Mouse (Mus musculus): ENCODE results near the gene Fpr2. TPM values are rescaled to one million over a fixed set of nuclear protein-coding genes. Genes with fewer than 3 reads are reported as not detected.

Gene Fpr2
- polyA plus RNA-seq, 1 experiment from 2014 or later: 0.23 TPM

- Histone ChIP-seq H3K4me3 (ENCODE audit: low read depth, low read length) (peak overlapping the region; percentile 32), H3K27me3 (ENCODE audit: control insufficient read depth, insufficient read depth, low read depth, low read length) (no peaks in the 10 kb centered on the region), H3K4me2 (ENCODE audit: low read length) (peak overlapping the region; percentile 40), H3K9ac (ENCODE audit: low read depth, low read length) (peak overlapping the region; percentile 59), H3K9me3 (replicated peaks; ENCODE audit: control insufficient read depth, low read length, poor library complexity, severe bottlenecking) (no peaks in the 10 kb centered on the region), H3K4me1 (ENCODE audit: control insufficient read depth, insufficient read depth, low read length) (no peaks in the 10 kb centered on the region), H3K36me3 (ENCODE audit: control insufficient read depth, insufficient read depth, low read length) (no peaks in the 10 kb centered on the region), H3K27ac (ENCODE audit: low read length) (no peak overlapping the region)
- 23% methylated on average over 55 of the region's 55 CpGs for WGBS
- ATAC-seq: peak; percentile 66
Observed at GRCm38 (mm10) chr17:17849906-17850712, 37.5 kb upstream of the Fpr2 start.

GRCm38 (mm10) chr17:17855064-17855838 is 32.4 kb upstream of the Fpr2 start, which contains the start of gene Has1:
Gene Has1, minus strand, starts transcription at chr17:17855205.
- Histone ChIP-seq H3K9ac (ENCODE audit: low read depth, low read length) (no peak within 1 kb of the TSS), H3K4me2 (ENCODE audit: low read length) (no peak within 1 kb of the TSS), H3K27ac (ENCODE audit: low read length) (no peak within 1 kb of the TSS), H3K36me3 (ENCODE audit: control insufficient read depth, insufficient read depth, low read length) (no peaks in the 10 kb centered on the region), H3K9me3 (replicated peaks; ENCODE audit: control insufficient read depth, low read length, poor library complexity, severe bottlenecking) (no peaks in the 10 kb centered on the region), H3K4me3 (ENCODE audit: low read depth, low read length) (no peak within 1 kb of the TSS), H3K4me1 (ENCODE audit: control insufficient read depth, insufficient read depth, low read length) (no peaks in the 10 kb centered on the region), H3K27me3 (ENCODE audit: control insufficient read depth, insufficient read depth, low read depth, low read length) (no peaks in the 10 kb centered on the region)
- 59% methylated on average over 8 of the region's 8 CpGs for WGBS
- ATAC-seq: no peak

- no peak for ATAC-seq
- H3K4me3 ChIP-seq (ENCODE audit: low read depth, low read length): no peak overlapping the region
- 96% methylated on average over 1 of the region's 1 CpGs for WGBS
Observed at GRCm38 (mm10) chr17:17856612-17857011, 31.0 kb upstream of the Fpr2 start.

GRCm38 (mm10) chr17:17857446-17857845 is 30.2 kb upstream of the Fpr2 start:
- no peaks in the 10 kb centered on the region for H3K4me1 ChIP-seq (ENCODE audit: control insufficient read depth, insufficient read depth, low read length)
- H3K9me3 ChIP-seq (replicated peaks; ENCODE audit: control insufficient read depth, low read length, poor library complexity, severe bottlenecking): no peaks in the 10 kb centered on the region
- H3K27ac ChIP-seq (ENCODE audit: low read length): no peak overlapping the region
- ATAC-seq: no peak
- 92% methylated on average over 1 of the region's 1 CpGs for WGBS
- no peak overlapping the region for H3K4me2 ChIP-seq (ENCODE audit: low read length)
- H3K27me3 ChIP-seq (ENCODE audit: control insufficient read depth, insufficient read depth, low read depth, low read length): no peaks in the 10 kb centered on the region
- no peak overlapping the region for H3K9ac ChIP-seq (ENCODE audit: low read depth, low read length)
- H3K4me3 ChIP-seq (ENCODE audit: low read depth, low read length): no peak overlapping the region
- H3K36me3 ChIP-seq (ENCODE audit: control insufficient read depth, insufficient read depth, low read length): no peaks in the 10 kb centered on the region

More at GRCm38 (mm10) chr17:17856612-17857011, 31.0 kb upstream of the Fpr2 start:
- H3K27ac ChIP-seq (ENCODE audit: low read length): no peak overlapping the region
- H3K9ac ChIP-seq (ENCODE audit: low read depth, low read length): no peak overlapping the region
- no peaks in the 10 kb centered on the region for H3K36me3 ChIP-seq (ENCODE audit: control insufficient read depth, insufficient read depth, low read length)
- H3K9me3 ChIP-seq (replicated peaks; ENCODE audit: control insufficient read depth, low read length, poor library complexity, severe bottlenecking): no peaks in the 10 kb centered on the region
- H3K4me2 ChIP-seq (ENCODE audit: low read length): no peak overlapping the region
- H3K27me3 ChIP-seq (ENCODE audit: control insufficient read depth, insufficient read depth, low read depth, low read length): no peaks in the 10 kb centered on the region
- H3K4me1 ChIP-seq (ENCODE audit: control insufficient read depth, insufficient read depth, low read length): no peaks in the 10 kb centered on the region

GRCm38 (mm10) chr17:17860110-17860509 is 27.5 kb upstream of the Fpr2 start:
- Histone ChIP-seq H3K36me3 (ENCODE audit: control insufficient read depth, insufficient read depth, low read length) (0 out of 2 replicates have a peak, but pooled peaks cover 2% of the 10 kb centered on the region), H3K9me3 (replicated peaks; ENCODE audit: control insufficient read depth, low read length, poor library complexity, severe bottlenecking) (no peaks in the 10 kb centered on the region), H3K27me3 (ENCODE audit: control insufficient read depth, insufficient read depth, low read depth, low read length) (no peaks in the 10 kb centered on the region), H3K27ac (ENCODE audit: low read length) (no peak overlapping the region), H3K4me2 (ENCODE audit: low read length) (no peak overlapping the region), H3K4me3 (ENCODE audit: low read depth, low read length) (no peak overlapping the region), H3K9ac (ENCODE audit: low read depth, low read length) (no peak overlapping the region), H3K4me1 (ENCODE audit: control insufficient read depth, insufficient read depth, low read length) (no peaks in the 10 kb centered on the region)
- ATAC-seq: no peak
- 94% methylated on average over 3 of the region's 3 CpGs for WGBS

- Histone ChIP-seq H3K9ac (ENCODE audit: low read depth, low read length) (no peak overlapping the region), H3K4me2 (ENCODE audit: low read length) (no peak overlapping the region), H3K27me3 (ENCODE audit: control insufficient read depth, insufficient read depth, low read depth, low read length) (no peaks in the 10 kb centered on the region), H3K36me3 (ENCODE audit: control insufficient read depth, insufficient read depth, low read length) (0 out of 2 replicates have a peak, but pooled peaks cover 2% of the 10 kb centered on the region), H3K27ac (ENCODE audit: low read length) (no peak overlapping the region), H3K9me3 (replicated peaks; ENCODE audit: control insufficient read depth, low read length, poor library complexity, severe bottlenecking) (no peaks in the 10 kb centered on the region), H3K4me3 (ENCODE audit: low read depth, low read length) (no peak overlapping the region), H3K4me1 (ENCODE audit: control insufficient read depth, insufficient read depth, low read length) (no peaks in the 10 kb centered on the region)
- WGBS: 67% methylated on average over 1 of the region's 1 CpGs
- no peak for ATAC-seq
Observed at GRCm38 (mm10) chr17:17862360-17862759, 25.3 kb upstream of the Fpr2 start.

GRCm38 (mm10) chr17:17865168-17865567 is 22.5 kb upstream of the Fpr2 start:
- Histone ChIP-seq H3K9ac (ENCODE audit: low read depth, low read length) (no peak overlapping the region), H3K4me1 (ENCODE audit: control insufficient read depth, insufficient read depth, low read length) (no peaks in the 10 kb centered on the region), H3K27ac (ENCODE audit: low read length) (no peak overlapping the region), H3K9me3 (replicated peaks; ENCODE audit: control insufficient read depth, low read length, poor library complexity, severe bottlenecking) (no peaks in the 10 kb centered on the region), H3K4me2 (ENCODE audit: low read length) (no peak overlapping the region), H3K36me3 (ENCODE audit: control insufficient read depth, insufficient read depth, low read length) (0 out of 2 replicates have a peak, but pooled peaks cover 2% of the 10 kb centered on the region), H3K4me3 (ENCODE audit: low read depth, low read length) (no peak overlapping the region), H3K27me3 (ENCODE audit: control insufficient read depth, insufficient read depth, low read depth, low read length) (no peaks in the 10 kb centered on the region)
- no peak for ATAC-seq
- 64% methylated on average over 2 of the region's 2 CpGs for WGBS

- H3K9ac ChIP-seq (ENCODE audit: low read depth, low read length): no peak overlapping the region
- no peak overlapping the region for H3K4me2 ChIP-seq (ENCODE audit: low read length)
- WGBS: 87% methylated on average over 11 of the region's 11 CpGs
- ATAC-seq: no peak
- H3K9me3 ChIP-seq (replicated peaks; ENCODE audit: control insufficient read depth, low read length, poor library complexity, severe bottlenecking): no peaks in the 10 kb centered on the region
- H3K27ac ChIP-seq (ENCODE audit: low read length): no peak overlapping the region
- no peaks in the 10 kb centered on the region for H3K27me3 ChIP-seq (ENCODE audit: control insufficient read depth, insufficient read depth, low read depth, low read length)
- H3K36me3 ChIP-seq (ENCODE audit: control insufficient read depth, insufficient read depth, low read length): 0 out of 2 replicates have a peak, but pooled peaks cover 2% of the 10 kb centered on the region
- H3K4me1 ChIP-seq (ENCODE audit: control insufficient read depth, insufficient read depth, low read length): no peaks in the 10 kb centered on the region
- no peak overlapping the region for H3K4me3 ChIP-seq (ENCODE audit: low read depth, low read length)
Observed at GRCm38 (mm10) chr17:17866801-17867469, 20.7 kb upstream of the Fpr2 start.

All from midbrain, embryonic 16.5 days (tissue).